9 mouse cellular contexts compared by ENCODE assay signal in the genomic region with DNA sequence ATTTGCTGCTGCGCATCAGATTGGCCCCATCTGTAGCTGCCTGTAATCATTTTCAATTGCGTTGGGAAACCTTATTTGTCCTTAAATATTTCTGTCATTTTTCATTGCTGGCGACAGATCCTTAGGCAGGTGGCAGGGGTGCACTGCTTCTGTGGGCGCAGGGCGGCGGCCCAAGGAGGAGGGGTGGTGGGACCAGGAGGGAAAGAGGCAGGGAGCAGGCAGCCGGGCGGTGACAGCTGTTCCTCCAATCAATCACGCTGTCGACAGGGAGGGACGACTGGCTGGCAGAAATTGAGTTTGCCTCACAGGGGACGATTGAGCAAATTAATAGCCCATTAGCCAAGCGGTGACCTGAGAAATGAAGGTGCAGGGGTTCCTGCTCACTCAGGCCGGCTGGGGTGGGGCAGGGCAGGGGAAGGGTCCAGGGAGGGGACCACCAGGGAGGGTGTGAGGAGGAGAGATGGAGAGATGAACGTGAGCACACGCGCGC.
DNase-seq lines count a peak whose midpoint lies in the region; ATAC-seq and TF ChIP-seq lines count a peak whose summit lies in the region.
"Had no signal": no experiment of that assay in that cellular context is flagged by ENCODE, and none has a peak within 500 bp of the region (broad histone marks: within the 10 kb centered on the region; RNA-seq: fewer than 3 reads in every experiment).

No protein-coding gene starts in this region.

- H3K27me3 ChIP-seq in hindbrain, embryonic 11.5 days (ENCODE audit: control insufficient read depth, insufficient read depth, low read length), result peaks cover 39% of the 10 kb centered on the region
- peaks cover 14% of the 10 kb centered on the region for H3K27me3 ChIP-seq in limb, embryonic 14.5 days (ENCODE audit: control insufficient read depth, insufficient read depth, low read length)
- peaks cover 52% of the 10 kb centered on the region for H3K27me3 ChIP-seq in stomach, embryonic 15.5 days (replicated peaks)
- H3K27me3 ChIP-seq in liver, embryonic 12.5 days (replicated peaks), result peaks cover 93% of the 10 kb centered on the region

- peak; percentile 18 for DNase-seq in left cerebral cortex, postnatal 4 days
- DNase-seq in left cerebral cortex, postnatal 10 days (ENCODE audit: extremely low spot score in 1 of 2, low spot score in 2 of 2), result no peak
- DNase-seq in hindbrain, embryonic 11.5 days (ENCODE audit: low spot score), result peak; percentile 69
- no peak for DNase-seq in limb, embryonic 14.5 days (ENCODE audit: low spot score)
- no peak for DNase-seq in urinary bladder, postnatal 10 days (ENCODE audit: low spot score)
- DNase-seq in Muller cell, postnatal 12 days (ENCODE audit: inconsistent ontology term), result no peak

- no peak overlapping the region for H3K9ac ChIP-seq in hindbrain, embryonic 11.5 days (ENCODE audit: low read depth, low read length)
- no peak overlapping the region for H3K9ac ChIP-seq in limb, embryonic 14.5 days (ENCODE audit: low read depth, low read length, severe bottlenecking)
- no peak overlapping the region for H3K9ac ChIP-seq in stomach, embryonic 15.5 days
- no peak overlapping the region for H3K9ac ChIP-seq in liver, embryonic 12.5 days

- no peaks in the 10 kb centered on the region for H3K9me3 ChIP-seq in hindbrain, embryonic 11.5 days (ENCODE audit: control insufficient read depth, low read length)
- H3K9me3 ChIP-seq in limb, embryonic 14.5 days (ENCODE audit: control insufficient read depth, low read length), result no peaks in the 10 kb centered on the region
- no peaks in the 10 kb centered on the region for H3K9me3 ChIP-seq in stomach, embryonic 15.5 days
- H3K9me3 ChIP-seq in liver, embryonic 12.5 days (replicated peaks), result no peaks in the 10 kb centered on the region

- peaks cover 5% of the 10 kb centered on the region; the same call in 1 of the 2 replicates for H3K4me1 ChIP-seq in hindbrain, embryonic 11.5 days (replicated peaks; ENCODE audit: control insufficient read depth, insufficient read depth, low read length)
- H3K4me1 ChIP-seq in limb, embryonic 14.5 days (ENCODE audit: control insufficient read depth, insufficient read depth, low read length), result peaks cover 31% of the 10 kb centered on the region
- H3K4me1 ChIP-seq in stomach, embryonic 15.5 days, result peaks cover 18% of the 10 kb centered on the region
- peaks cover 39% of the 10 kb centered on the region for H3K4me1 ChIP-seq in liver, embryonic 12.5 days

- no peaks in the 10 kb centered on the region for H3K36me3 ChIP-seq in hindbrain, embryonic 11.5 days (ENCODE audit: control insufficient read depth, insufficient read depth, low read length)
- H3K36me3 ChIP-seq in limb, embryonic 14.5 days (ENCODE audit: control insufficient read depth, insufficient read depth, low read length), result no peaks in the 10 kb centered on the region
- H3K36me3 ChIP-seq in stomach, embryonic 15.5 days, result no peaks in the 10 kb centered on the region
- H3K36me3 ChIP-seq in liver, embryonic 12.5 days, result no peaks in the 10 kb centered on the region

- no peak overlapping the region for H3K4me3 ChIP-seq in hindbrain, embryonic 11.5 days (ENCODE audit: low read depth, low read length)
- no peak overlapping the region for H3K4me3 ChIP-seq in limb, embryonic 14.5 days (replicated peaks; ENCODE audit: low read length)
- no peak overlapping the region for H3K4me3 ChIP-seq in stomach, embryonic 15.5 days (replicated peaks)
- H3K4me3 ChIP-seq in liver, embryonic 12.5 days, result no peak overlapping the region

- no peak overlapping the region for H3K4me2 ChIP-seq in hindbrain, embryonic 11.5 days (replicated peaks; ENCODE audit: low read depth, low read length)
- H3K4me2 ChIP-seq in limb, embryonic 14.5 days (replicated peaks; ENCODE audit: low read depth, low read length, severe bottlenecking), result 0 out of 2 replicates have a peak overlapping the region, but pooled peaks have one; percentile 17
- peak overlapping the region; percentile 8; the same call in 1 of the 2 replicates for H3K4me2 ChIP-seq in stomach, embryonic 15.5 days
- no peak overlapping the region for H3K4me2 ChIP-seq in liver, embryonic 12.5 days

- peak; percentile 76 for ATAC-seq in hindbrain, embryonic 11.5 days (ENCODE audit: low FRiP score)
- no peak for ATAC-seq in limb, embryonic 14.5 days (ENCODE audit: low FRiP score, low read depth)
- peak; percentile 66; the same call in 1 of the 2 replicates for ATAC-seq in stomach, embryonic 15.5 days (ENCODE audit: insufficient read depth, low FRiP score, low read depth)
- ATAC-seq in liver, embryonic 12.5 days, result no peak

- no peak for TF ChIP-seq POLR2A in limb, embryonic 14.5 days (IDR thresholded peaks at IDR 0.05; ENCODE audit: borderline replicate concordance, extremely low read depth, insufficient read depth, insufficient read length)

- intact Hi-C loops in left cerebral cortex, postnatal 4 days (cut with DNase I), result no loop called here
- intact Hi-C loops in left cerebral cortex, postnatal 10 days (cut with DNase I), result no loop called here

- WGBS in hindbrain, embryonic 11.5 days, result 12% methylated on average over 18 of the region's 18 CpGs
- 6% methylated on average over 18 of the region's 18 CpGs for WGBS in limb, embryonic 14.5 days
- 10% methylated on average over 18 of the region's 18 CpGs for WGBS in stomach, embryonic 15.5 days
- 25% methylated on average over 18 of the region's 18 CpGs for WGBS in liver, embryonic 12.5 days (ENCODE audit: insufficient replicate concordance)

- H3K27ac ChIP-seq in hindbrain, embryonic 11.5 days (ENCODE audit: low read depth, low read length), result peak overlapping the region; percentile 76
- H3K27ac ChIP-seq in limb, embryonic 14.5 days (replicated peaks; ENCODE audit: low read depth, low read length), result no peak overlapping the region
- no peak overlapping the region for H3K27ac ChIP-seq in stomach, embryonic 15.5 days
- H3K27ac ChIP-seq in liver, embryonic 12.5 days, result no peak overlapping the region
- H3K27ac ChIP-seq: kidney, postnatal 0 days had no signal

Comparison
In these comparisons a context has a peak if more than half of its experiments do, and no peak if none do; other contexts are left out.
1. DNase-seq: peak in left cerebral cortex, postnatal 4 days (single experiment) and hindbrain, embryonic 11.5 days (single experiment); none in left cerebral cortex, postnatal 10 days (0 of 2), limb, embryonic 14.5 days (single experiment), urinary bladder, postnatal 10 days (single experiment) and Muller cell, postnatal 12 days (single experiment).
2. ATAC-seq: peak in hindbrain, embryonic 11.5 days (single experiment) and stomach, embryonic 15.5 days (single experiment); none in limb, embryonic 14.5 days (single experiment) and liver, embryonic 12.5 days (single experiment).
3. H3K4me2 ChIP-seq: peak in limb, embryonic 14.5 days (single experiment) and stomach, embryonic 15.5 days (single experiment); none in hindbrain, embryonic 11.5 days (single experiment) and liver, embryonic 12.5 days (single experiment).